16 mouse cellular contexts compared by ENCODE assay signal in the genomic region with DNA sequence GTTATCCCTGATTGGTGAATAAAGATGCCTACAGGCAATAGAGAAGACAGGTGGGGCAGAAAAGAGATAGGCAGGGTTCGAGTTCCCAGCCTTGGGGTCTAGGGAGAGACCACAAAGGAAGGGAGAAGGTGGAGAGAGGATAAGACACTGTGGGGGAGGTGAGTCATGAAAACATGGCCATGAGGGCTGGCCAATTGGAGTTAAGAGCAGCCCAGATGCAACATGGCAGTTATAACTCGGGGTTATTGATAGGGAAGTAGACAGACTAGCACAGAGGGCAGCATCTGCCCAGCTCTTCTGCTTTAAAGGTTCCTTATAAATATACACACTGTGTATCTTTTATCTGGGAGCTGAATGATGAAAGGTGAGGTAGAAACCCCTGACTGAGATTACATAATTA.
"Had no signal": no experiment of that assay in that cellular context is flagged by ENCODE, and none has a peak within 500 bp of the region (broad histone marks: within the 10 kb centered on the region; RNA-seq: fewer than 3 reads in every experiment).

No protein-coding gene starts in this region.

- H3K27me3 ChIP-seq: neural tube, embryonic 12.5 days; neural tube, embryonic 13.5 days; neural tube, embryonic 15.5 days; stomach, embryonic 15.5 days had no signal

- H3K4me2 ChIP-seq: neural tube, embryonic 12.5 days; neural tube, embryonic 13.5 days; neural tube, embryonic 15.5 days; stomach, embryonic 15.5 days had no signal

- H3K36me3 ChIP-seq: neural tube, embryonic 12.5 days; neural tube, embryonic 13.5 days; neural tube, embryonic 15.5 days; stomach, embryonic 15.5 days had no signal

- H3K27ac ChIP-seq: neural tube, embryonic 12.5 days; neural tube, embryonic 13.5 days; neural tube, embryonic 15.5 days; stomach, embryonic 15.5 days; stomach, postnatal 0 days had no signal

- H3K9me3 ChIP-seq: neural tube, embryonic 12.5 days; neural tube, embryonic 13.5 days; neural tube, embryonic 15.5 days; stomach, embryonic 15.5 days had no signal

- DNase-seq: retina, postnatal 1 day; right cerebral cortex, adult 18-20 months; right cerebral cortex, postnatal 14 days; right cerebral cortex, postnatal 25 days; spleen, adult 18-20 months; thymus, adult 18-20 months; thymus, adult 2 months; thymus, postnatal 14 days; thymus, postnatal 25 days; thymus, postnatal 36 days; thymus, postnatal 4 days had no signal

- H3K4me1 ChIP-seq: neural tube, embryonic 12.5 days; stomach, embryonic 15.5 days had no signal

- H3K9ac ChIP-seq: neural tube, embryonic 12.5 days; neural tube, embryonic 13.5 days; neural tube, embryonic 15.5 days; stomach, embryonic 15.5 days had no signal

- H3K4me3 ChIP-seq: neural tube, embryonic 12.5 days; neural tube, embryonic 13.5 days; neural tube, embryonic 15.5 days; stomach, embryonic 15.5 days had no signal
